Mouse (Mus musculus) midbrain, embryonic 15.5 days (tissue): ENCODE measurements around the gene Pdilt. TPM values are rescaled to one million over a fixed set of nuclear protein-coding genes. Genes with fewer than 3 reads are reported as not detected.

Source experiments
- ATAC-seq: fragments of 200-750 bp; cut with Nextera tagmentation; replicated peaks from 2 replicates; pipeline ENCODE4 v1.8.0; 2017; ENCODE audit warnings: moderate TSS enrichment
- H3K27ac ChIP-seq: fragments of 300-500 bp; sonication (generic); 2 replicates; pipeline ENCODE4 v1.5.1; 2015; ENCODE audit warnings: mild to moderate bottlenecking, inconsistent platforms
- H3K27me3 ChIP-seq: fragments of 300-500 bp; sonication (generic); replicated peaks from 2 replicates; pipeline ENCODE4 v1.6.1; 2015; ENCODE audit warnings: inconsistent platforms
- H3K36me3 ChIP-seq: fragments of 300-500 bp; sonication (generic); replicated peaks from 2 replicates; pipeline ENCODE4 v1.6.1; 2015; ENCODE audit warnings: inconsistent platforms
- H3K4me1 ChIP-seq: fragments of 300-500 bp; sonication (generic); 2 replicates; pipeline ENCODE4 v1.6.1; 2015; ENCODE audit warnings: inconsistent platforms
- H3K4me2 ChIP-seq: fragments of 300-500 bp; sonication (generic); 2 replicates; pipeline ENCODE4 v1.6.1; 2015; ENCODE audit warnings: inconsistent platforms, mild to moderate bottlenecking, moderate library complexity
- H3K4me3 ChIP-seq: fragments of 300-500 bp; sonication (generic); 2 replicates; pipeline ENCODE4 v1.5.1; 2015; ENCODE audit warnings: mild to moderate bottlenecking, inconsistent platforms
- H3K9ac ChIP-seq: fragments of 300-500 bp; sonication (generic); 2 replicates; pipeline ENCODE4 v1.6.1; 2015; ENCODE audit warnings: mild to moderate bottlenecking, inconsistent platforms
- H3K9me3 ChIP-seq: fragments of 300-500 bp; sonication (generic); 2 replicates; pipeline ENCODE4 v1.6.1; 2016; ENCODE audit warnings: inconsistent platforms
- WGBS: fragments of 180-500 bp; shearing (Covaris S2); methylation state at CpG from one replicate; pipeline ENCODE4 v1.1.7; 2015; ENCODE audit warnings: mixed read lengths; 5-methylcytosine and 5-hydroxymethylcytosine counted together
- polyA plus RNA-seq: library from polyadenylated mRNA; unstranded; fragments of >200 nt; fragmentation: Nextera tagmentation; extraction: Ambion mirVana; gene quantifications from 2 replicates; pipeline ENCODE4 v1.2.1, GENCODE M21; 2015

Pdilt gene
- polyA plus RNA-seq, 1 experiment from 2014 or later = not detected

GRCm38 (mm10) chr7:119486683-119487082, 36.6 kb downstream of the Pdilt start:
- Histone ChIP-seq H3K4me1 (no peaks in the 10 kb centered on the region), H3K9ac (no peak overlapping the region), H3K36me3 (no peaks in the 10 kb centered on the region), H3K27me3 (no peaks in the 10 kb centered on the region), H3K4me3 (no peak overlapping the region), H3K9me3 (no peaks in the 10 kb centered on the region), H3K4me2 (no peak overlapping the region), H3K27ac (no peak overlapping the region)
- ATAC-seq = no peak
- 93% methylated on average over 5 of the region's 5 CpGs for WGBS

DNA sequence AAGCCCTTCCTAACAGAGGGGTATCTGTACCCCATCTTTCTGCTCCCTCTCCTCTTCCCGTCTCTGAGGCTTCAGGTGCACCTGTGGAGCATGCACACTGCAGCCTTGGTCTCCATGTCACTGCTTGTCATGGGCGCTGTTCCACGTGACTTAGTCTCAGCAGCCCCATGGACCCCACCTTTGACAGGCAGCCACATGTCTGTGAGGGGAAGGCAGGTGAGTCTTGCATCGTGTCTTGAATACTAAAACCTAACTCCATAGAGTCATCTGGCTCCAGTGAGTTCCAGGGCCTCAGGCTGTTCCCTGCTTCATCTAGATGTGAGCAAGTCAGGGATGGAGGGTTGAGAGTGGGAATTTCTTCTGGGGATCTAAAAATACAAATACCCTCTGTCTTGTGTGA, 39.1 kb downstream of the Pdilt start:
- no peak for ATAC-seq
- 86% methylated on average over 4 of the region's 4 CpGs for WGBS
- no peaks in the 10 kb centered on the region for H3K9me3 ChIP-seq

GRCm38 (mm10) chr7:119479256-119479655, 44.0 kb downstream of the Pdilt start, which contains the start of gene Umod:
Gene Umod, minus strand, starts transcription at chr7:119479282.
- Histone ChIP-seq H3K9ac (no peak within 1 kb of the TSS), H3K4me2 (no peak within 1 kb of the TSS), H3K4me3 (no peak within 1 kb of the TSS), H3K9me3 (no peaks in the 10 kb centered on the region), H3K27ac (no peak within 1 kb of the TSS), H3K36me3 (no peaks in the 10 kb centered on the region), H3K4me1 (no peaks in the 10 kb centered on the region), H3K27me3 (no peaks in the 10 kb centered on the region)
- ATAC-seq = no peak

More for the DNA sequence above, 39.1 kb downstream of the Pdilt start:
- H3K4me2 ChIP-seq = no peak overlapping the region
- H3K27ac ChIP-seq = no peak overlapping the region
- H3K9ac ChIP-seq = no peak overlapping the region
- H3K36me3 ChIP-seq = no peaks in the 10 kb centered on the region
- H3K4me3 ChIP-seq = no peak overlapping the region
- no peaks in the 10 kb centered on the region for H3K27me3 ChIP-seq
- no peaks in the 10 kb centered on the region for H3K4me1 ChIP-seq

- H3K36me3 ChIP-seq = no peaks in the 10 kb centered on the region
- H3K4me2 ChIP-seq = no peak overlapping the region
- H3K9me3 ChIP-seq = no peaks in the 10 kb centered on the region
- no peak for ATAC-seq
- H3K4me3 ChIP-seq = no peak overlapping the region
- H3K4me1 ChIP-seq = no peaks in the 10 kb centered on the region
- no peaks in the 10 kb centered on the region for H3K27me3 ChIP-seq
- 80% methylated on average over 33 of the region's 33 CpGs for WGBS
- no peak overlapping the region for H3K9ac ChIP-seq
- H3K27ac ChIP-seq = no peak overlapping the region
Observed at GRCm38 (mm10) chr7:119476500-119477389, 46.5 kb downstream of the Pdilt start.

DNA sequence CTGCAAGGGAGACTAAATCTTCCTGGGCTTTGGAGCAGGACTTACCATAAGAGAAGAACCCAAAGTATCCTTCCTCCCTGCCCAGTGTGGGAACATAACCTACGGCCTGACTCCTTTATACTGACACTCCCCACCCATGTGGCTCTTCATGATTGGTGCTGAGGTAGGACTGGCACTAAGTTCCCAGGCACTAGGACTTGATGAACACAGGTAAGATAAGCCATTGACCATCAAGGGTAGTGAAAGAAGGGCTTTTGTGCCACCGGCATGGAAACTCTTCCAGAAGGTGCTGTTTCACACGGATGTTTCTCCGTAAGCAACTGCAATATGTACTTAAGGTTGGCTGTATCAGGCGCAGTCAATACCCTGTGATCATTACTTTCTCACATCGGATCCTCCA, 64.1 kb downstream of the Pdilt start, which contains the start of gene Gp2:
TSS of gene Gp2 (minus strand) at position 101 of the 400 bp plus-strand sequence.
- Histone ChIP-seq H3K27me3 (no peaks in the 10 kb centered on the region), H3K4me2 (no peak within 1 kb of the TSS), H3K27ac (no peak within 1 kb of the TSS), H3K9ac (no peak within 1 kb of the TSS), H3K4me1 (no peaks in the 10 kb centered on the region), H3K36me3 (no peaks in the 10 kb centered on the region), H3K9me3 (no peaks in the 10 kb centered on the region), H3K4me3 (no peak within 1 kb of the TSS)
- ATAC-seq = no peak
- WGBS = 92% methylated on average over 6 of the region's 6 CpGs

GRCm38 (mm10) chr7:119454192-119454591, 69.1 kb downstream of the Pdilt start:
- no peaks in the 10 kb centered on the region for H3K4me1 ChIP-seq
- H3K27ac ChIP-seq = no peak overlapping the region
- no peaks in the 10 kb centered on the region for H3K9me3 ChIP-seq
- ATAC-seq = no peak
- no peaks in the 10 kb centered on the region for H3K36me3 ChIP-seq
- WGBS = 85% methylated on average over 7 of the region's 7 CpGs
- no peak overlapping the region for H3K9ac ChIP-seq
- no peak overlapping the region for H3K4me2 ChIP-seq
- no peak overlapping the region for H3K4me3 ChIP-seq
- no peaks in the 10 kb centered on the region for H3K27me3 ChIP-seq

DNA sequence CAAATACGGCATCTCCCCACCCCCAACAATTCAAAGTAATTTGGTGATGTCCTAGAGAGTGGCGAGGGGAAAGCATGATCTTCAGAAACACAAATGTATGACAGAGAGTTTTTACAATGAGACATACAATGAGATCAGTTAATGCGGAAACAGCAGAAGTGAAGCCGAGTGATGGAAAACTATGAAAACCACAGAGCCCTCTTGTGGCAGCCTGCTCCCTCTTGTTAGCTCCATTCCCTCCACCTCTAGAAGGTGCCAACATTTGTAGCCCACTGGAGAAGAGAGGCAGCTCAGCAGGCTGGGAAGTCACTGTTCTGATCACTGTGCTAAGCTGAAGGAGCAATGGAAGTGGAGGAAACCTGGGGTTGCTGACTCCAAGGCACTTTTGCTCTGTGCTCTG, 79.4 kb downstream of the Pdilt start:
- Histone ChIP-seq H3K4me1 (no peaks in the 10 kb centered on the region), H3K36me3 (no peaks in the 10 kb centered on the region), H3K4me2 (no peak overlapping the region), H3K9me3 (no peaks in the 10 kb centered on the region), H3K27ac (no peak overlapping the region), H3K27me3 (no peaks in the 10 kb centered on the region), H3K4me3 (no peak overlapping the region), H3K9ac (no peak overlapping the region)
- no peak for ATAC-seq
- WGBS = 59% methylated on average over 4 of the region's 4 CpGs

GRCm38 (mm10) chr7:119441938-119442337, 81.4 kb downstream of the Pdilt start:
- H3K9me3 ChIP-seq = no peaks in the 10 kb centered on the region
- ATAC-seq = no peak
- H3K36me3 ChIP-seq = no peaks in the 10 kb centered on the region
- H3K27me3 ChIP-seq = no peaks in the 10 kb centered on the region
- H3K4me3 ChIP-seq = no peak overlapping the region
- H3K27ac ChIP-seq = no peak overlapping the region
- no peak overlapping the region for H3K4me2 ChIP-seq
- H3K9ac ChIP-seq = no peak overlapping the region
- 85% methylated on average over 1 of the region's 1 CpGs for WGBS
- H3K4me1 ChIP-seq = no peaks in the 10 kb centered on the region

Other genes with a start within 250 kb of the Pdilt start
- gene Gp2, start 64.2 kb downstream of the Pdilt start, polyA plus RNA-seq = not detected in 2 replicates
- not detected in 2 replicates for gene Umod, start 44.2 kb downstream of the Pdilt start, polyA plus RNA-seq
- gene Acsm5, start 4.0 kb downstream of the Pdilt start, polyA plus RNA-seq = 0.15 TPM in 1 of 2 replicates, not detected in the other
- gene Acsm2, start 30.9 kb upstream of the Pdilt start, polyA plus RNA-seq = not detected in 2 replicates
- 0.19 TPM in 1 of 2 replicates, not detected in the other for gene Acsm1, start 83.5 kb upstream of the Pdilt start, polyA plus RNA-seq
- gene Acsm4, start 166.5 kb upstream of the Pdilt start, polyA plus RNA-seq = not detected in 2 replicates
- gene Thumpd1, start 197.3 kb upstream of the Pdilt start, polyA plus RNA-seq = 88.2 and 90.3 TPM in 2 replicates
- not detected in 2 replicates for gene Acsm3, start 237.4 kb upstream of the Pdilt start, polyA plus RNA-seq